Comparison of ENCODE assay signal across 16 mouse cellular contexts in the genomic region with DNA sequence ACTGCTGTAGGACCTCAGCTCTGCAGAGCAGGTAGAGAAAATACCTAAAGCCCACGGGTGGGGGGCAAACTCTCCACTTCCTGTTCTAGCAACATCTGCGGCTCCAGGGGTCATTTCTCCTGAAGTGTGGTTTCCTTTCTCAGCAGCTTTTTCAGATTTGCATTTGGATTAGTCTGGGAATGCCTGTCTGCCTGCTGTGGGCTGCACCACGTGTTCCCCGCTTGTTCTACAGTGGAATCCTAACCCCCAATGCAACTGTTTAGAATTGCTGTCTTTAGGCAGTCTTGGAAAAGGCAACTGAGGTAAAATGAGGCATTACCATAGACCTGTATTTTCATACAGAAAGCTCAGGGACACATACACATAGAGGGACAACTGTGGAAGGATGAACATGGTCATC. TPM values are rescaled to one million over a fixed set of nuclear protein-coding genes. Genes with fewer than 3 reads are reported as not detected.
"Had no signal": no experiment of that assay in that cellular context is flagged by ENCODE, and none has a peak within 500 bp of the region (broad histone marks: within the 10 kb centered on the region; RNA-seq: fewer than 3 reads in every experiment).

No protein-coding gene starts in this region.

- ATAC-seq: liver, embryonic 12.5 days; midbrain, embryonic 15.5 days had no signal

- H3K4me1 ChIP-seq: limb, embryonic 15.5 days; liver, embryonic 12.5 days; midbrain, embryonic 15.5 days; neural tube, embryonic 12.5 days had no signal

- H3K9me3 ChIP-seq: limb, embryonic 15.5 days; liver, embryonic 12.5 days; megakaryocyte, embryonic 14.5 days; midbrain, embryonic 15.5 days; neural tube, embryonic 12.5 days had no signal

- DNase-seq: kidney, adult 18-20 months; kidney, postnatal 10 days; layer of hippocampus, adult 9-11 months; layer of hippocampus, postnatal 36 days; lung, embryonic 14.5 days; lung, postnatal 14 days; right cerebral cortex, postnatal 14 days; thymus, postnatal 36 days had no signal

- H3K27ac ChIP-seq: limb, embryonic 15.5 days; liver, embryonic 12.5 days; macrophage; midbrain, embryonic 15.5 days; neural tube, embryonic 12.5 days had no signal

- H3K4me2 ChIP-seq: limb, embryonic 15.5 days; liver, embryonic 12.5 days; lung, embryonic 14.5 days; midbrain, embryonic 11.5 days; midbrain, embryonic 15.5 days; neural tube, embryonic 12.5 days had no signal

- H3K9ac ChIP-seq: limb, embryonic 15.5 days; liver, embryonic 12.5 days; lung, embryonic 14.5 days; midbrain, embryonic 15.5 days; neural tube, embryonic 12.5 days had no signal

- H3K4me3 ChIP-seq: limb, embryonic 15.5 days; liver, embryonic 12.5 days; megakaryocyte, embryonic 14.5 days; midbrain, embryonic 15.5 days; neural tube, embryonic 12.5 days had no signal

- H3K27me3 ChIP-seq: limb, embryonic 15.5 days; liver, embryonic 12.5 days; midbrain, embryonic 15.5 days; neural tube, embryonic 12.5 days had no signal

RNA-seq across cellular contexts. Expression of gene Irf6, which starts 50.9 kb away (rescaled TPM):
- total RNA-seq: monocyte, adult 5-6 weeks had no signal
- polyA plus RNA-seq: macrophage had no signal
